Mouse (Mus musculus): Measurements from ENCODE around the gene E2f2. TPM values are rescaled to one million over a fixed set of nuclear protein-coding genes. Genes with fewer than 3 reads are reported as not detected.

E2f2 gene
- polyA plus RNA-seq, 1 experiment = 20.0 TPM

- TF ChIP-seq POLR2A (IDR thresholded peaks at IDR 0.05; ENCODE audit: borderline replicate concordance, low read depth, low read length) (no peak), CTCF (IDR thresholded peaks at IDR 0.05; ENCODE audit: low read depth, low read length) (no peak)
- Histone ChIP-seq H3K27ac (ENCODE audit: insufficient read depth, low read depth, low read length) (no peak overlapping the region), H3K4me1 (ENCODE audit: control insufficient read depth, insufficient read depth, low read length) (peaks cover 11% of the 10 kb centered on the region), H3K4me3 (ENCODE audit: insufficient read depth, low read length) (peak overlapping the region; percentile 57)
Observed at GRCm38 (mm10) chr4:136134978-136135873, 37.0 kb upstream of the E2f2 start.

- no peak overlapping the region for H3K4me3 ChIP-seq (ENCODE audit: insufficient read depth, low read length)
- no peak overlapping the region for H3K27ac ChIP-seq (ENCODE audit: insufficient read depth, low read depth, low read length)
- TF ChIP-seq CTCF (IDR thresholded peaks at IDR 0.05; ENCODE audit: low read depth, low read length) = no peak
- TF ChIP-seq POLR2A (IDR thresholded peaks at IDR 0.05; ENCODE audit: borderline replicate concordance, low read depth, low read length) = no peak
- H3K4me1 ChIP-seq (ENCODE audit: control insufficient read depth, insufficient read depth, low read length) = peaks cover 17% of the 10 kb centered on the region
Observed at GRCm38 (mm10) chr4:136135874-136136728, 36.1 kb upstream of the E2f2 start.

GRCm38 (mm10) chr4:136139326-136140110 is 32.7 kb upstream of the E2f2 start:
- no peak overlapping the region for H3K4me3 ChIP-seq (ENCODE audit: insufficient read depth, low read length)
- peaks cover 30% of the 10 kb centered on the region for H3K4me1 ChIP-seq (ENCODE audit: control insufficient read depth, insufficient read depth, low read length)
- TF ChIP-seq POLR2A (IDR thresholded peaks at IDR 0.05; ENCODE audit: borderline replicate concordance, low read depth, low read length) = no peak
- TF ChIP-seq CTCF (IDR thresholded peaks at IDR 0.05; ENCODE audit: low read depth, low read length) = no peak
- no peak overlapping the region for H3K27ac ChIP-seq (ENCODE audit: insufficient read depth, low read depth, low read length)

GRCm38 (mm10) chr4:136140327-136141250 is 31.6 kb upstream of the E2f2 start:
- Histone ChIP-seq H3K27ac (ENCODE audit: insufficient read depth, low read depth, low read length) (0 out of 2 replicates have a peak overlapping the region, but pooled peaks have one; percentile 4), H3K4me1 (ENCODE audit: control insufficient read depth, insufficient read depth, low read length) (peaks cover 31% of the 10 kb centered on the region), H3K4me3 (ENCODE audit: insufficient read depth, low read length) (peak overlapping the region; percentile 49)
- TF ChIP-seq POLR2A (IDR thresholded peaks at IDR 0.05; ENCODE audit: borderline replicate concordance, low read depth, low read length) (no peak), CTCF (IDR thresholded peaks at IDR 0.05; ENCODE audit: low read depth, low read length) (no peak)

GRCm38 (mm10) chr4:136142267-136143192 is 29.7 kb upstream of the E2f2 start:
- Histone ChIP-seq H3K4me3 (ENCODE audit: insufficient read depth, low read length) (peak overlapping the region; percentile 37), H3K27ac (ENCODE audit: insufficient read depth, low read depth, low read length) (peak overlapping the region; percentile 94), H3K4me1 (ENCODE audit: control insufficient read depth, insufficient read depth, low read length) (peaks cover 35% of the 10 kb centered on the region)
- TF ChIP-seq POLR2A (IDR thresholded peaks at IDR 0.05; ENCODE audit: borderline replicate concordance, low read depth, low read length) = no peak
- no peak for TF ChIP-seq CTCF (IDR thresholded peaks at IDR 0.05; ENCODE audit: low read depth, low read length)

- H3K4me3 ChIP-seq (ENCODE audit: insufficient read depth, low read length) = peak within 1 kb of the TSS; percentile 65
- H3K4me1 ChIP-seq (ENCODE audit: control insufficient read depth, insufficient read depth, low read length) = peaks cover 35% of the 10 kb centered on the region
- TF ChIP-seq POLR2A (IDR thresholded peaks at IDR 0.05; ENCODE audit: borderline replicate concordance, low read depth, low read length) (no peak), CTCF (IDR thresholded peaks at IDR 0.05; ENCODE audit: low read depth, low read length) (0 out of 2 replicates have a peak, but pooled peaks have one; percentile 11)
- peak within 1 kb of the TSS; percentile 94 for H3K27ac ChIP-seq (ENCODE audit: insufficient read depth, low read depth, low read length)
Observed at GRCm38 (mm10) chr4:136143193-136143976, 28.8 kb upstream of the E2f2 start, which contains the start of gene Id3. Id3 (plus strand) TSS chr4:136143497.
